Mouse (Mus musculus) ES-Bruce4 (cell line): Measurements from ENCODE around the gene Clec5a.

Experiments
- CTCF ChIP-seq: IDR thresholded peaks from one replicate; pipeline ENCODE4 v1.8.1; 2011; ENCODE audit warnings: low read depth, low read length
- EP300 ChIP-seq: IDR thresholded peaks from 2 replicates; pipeline ENCODE4 v1.6.1; 2011; ENCODE audit warnings: low read depth, low read length; ENCODE audit not compliant: insufficient read depth
- POLR2A ChIP-seq: IDR thresholded peaks from one replicate; pipeline ENCODE4 v1.8.1; 2011; ENCODE audit warnings: low read length; ENCODE audit not compliant: insufficient read depth

DNA sequence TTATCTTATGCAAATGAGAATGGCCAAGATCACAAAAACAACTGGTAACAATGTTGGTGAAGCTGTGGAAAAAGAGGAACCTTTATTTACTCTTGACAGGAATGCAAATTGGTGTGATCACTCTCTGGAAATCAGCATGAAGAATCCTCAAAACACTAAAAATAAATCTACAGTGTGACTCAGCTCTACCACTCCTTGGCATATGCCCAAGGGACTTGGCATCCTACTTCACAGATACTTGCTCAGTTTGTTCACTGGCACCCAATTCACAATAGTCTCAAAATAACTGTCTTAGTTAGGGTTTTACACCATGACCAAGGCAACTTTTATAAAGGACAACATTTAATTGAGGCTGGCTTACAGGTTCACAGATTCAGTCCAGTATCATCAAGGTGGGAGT is 21.8 kb upstream of the Clec5a start:
- TF ChIP-seq CTCF (no peak), POLR2A (no peak), EP300 (no peak)
